Mouse (Mus musculus) activated CD4-positive, CD25-positive, alpha-beta regulatory T cell (primary cell): ENCODE measurements around the gene Sdk2. TPM values are rescaled to one million over a fixed set of nuclear protein-coding genes. Genes with fewer than 3 reads are reported as not detected.

Experiments
- polyA plus RNA-seq, 2 experiments: library from polyadenylated mRNA; unstranded; fragments of 100-300 nt; shearing (Covaris generic); gene quantifications; one replicate each; pipeline ENCODE4 v1.2.1; 2017

Gene Sdk2
- under 1 TPM; 0.04 to 0.20 TPM for polyA plus RNA-seq

DNA sequence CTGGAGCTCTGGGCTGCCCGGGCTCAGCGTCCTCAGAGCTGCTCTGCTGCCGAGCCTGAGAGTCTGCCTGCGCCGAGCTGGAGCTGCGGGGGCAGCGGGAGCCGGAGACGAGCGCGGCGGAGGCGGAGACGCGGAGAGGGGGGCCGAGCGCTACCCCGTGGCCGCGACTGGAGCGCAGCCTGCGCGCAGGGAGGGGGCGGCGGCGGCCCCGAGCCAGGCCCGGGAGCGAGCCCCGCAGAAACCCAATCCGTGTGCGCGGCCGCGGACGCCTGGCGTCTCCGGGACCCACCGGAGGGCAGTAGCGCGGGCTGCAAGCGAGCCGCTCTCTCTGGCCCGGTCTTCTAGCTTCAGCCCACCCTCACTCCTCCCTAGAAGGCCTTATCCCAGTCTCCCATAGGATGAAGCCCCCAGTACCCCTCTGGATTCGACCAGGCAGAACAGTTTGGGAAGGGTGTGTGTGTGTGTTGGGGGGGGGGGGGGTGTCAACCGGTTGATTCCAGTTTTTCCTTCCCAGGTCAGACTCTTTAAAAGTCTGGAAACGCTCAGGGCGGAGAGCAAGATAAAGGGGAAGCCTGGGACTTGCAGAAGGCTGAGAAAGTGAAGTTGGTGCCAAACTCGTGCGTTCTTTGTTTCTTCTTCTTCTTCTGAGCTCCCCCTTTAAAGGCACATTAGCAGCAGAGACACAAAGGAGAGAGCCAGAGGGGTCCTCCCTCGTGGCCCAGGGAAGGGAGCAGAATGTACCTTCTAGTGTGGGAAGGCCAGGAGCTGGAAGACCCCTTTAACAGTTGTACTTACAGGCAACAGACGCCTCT, at the start of gene Sdk2:
Gene Sdk2, minus strand, starts transcription at position 96 of the 812 bp plus-strand sequence.

GRCm38 (mm10) chr11:113751484-113752084, 315.3 kb downstream of the Sdk2 start, which contains the start of gene Cdc42ep4:
Cdc42ep4 (minus strand) TSS chr11:113751881.

